Mouse (Mus musculus) layer of hippocampus, postnatal 14 days (tissue): ENCODE results near the gene Chst14. TPM values are rescaled to one million over a fixed set of nuclear protein-coding genes. Genes with fewer than 3 reads are reported as not detected.

Experiments used
- DNase-seq, 2 experiments: peaks; one replicate each; pipeline ENCODE4 v3.0.0; 2021 to 2022; ENCODE audit warnings: low spot score in 2 of 2, mixed read lengths in 1 of 2
- long read RNA-seq, 2 experiments: library from polyadenylated mRNA; stranded (forward); transcript quantifications; one replicate each; pipeline ENCODE4 v2.0.0; 2021
- total RNA-seq, 2 experiments: library from RNA; stranded (reverse); gene quantifications; 2 replicates each; pipeline ENCODE4 v1.2.3; 2021

The Chst14 gene
- total RNA-seq = 1 to 10 TPM; 2.5 to 3.2 TPM
- long read RNA-seq, experiment 1, partial matches to known transcripts = 0 of 1 reads
- long read RNA-seq, experiment 1, other reads (novel, unspliced or antisense) = 0 of 1 reads
- long read RNA-seq, experiment 2, partial matches to known transcripts = 0 of 1 reads
- long read RNA-seq, experiment 2, other reads (novel, unspliced or antisense) = 0 of 1 reads

GRCm38 (mm10) chr2:118926361-118926997 lies at the start of gene Chst14:
Gene Chst14 (plus strand): TSS chr2:118926496.
- peak; percentile 32 to 50 for DNase-seq

- no peak for DNase-seq
Measured at GRCm38 (mm10) chr2:118881019-118881418, 45.3 kb upstream of the Chst14 start.

GRCm38 (mm10) chr2:118881956-118882355 lies 44.3 kb upstream of the Chst14 start:
- no peak for DNase-seq

GRCm38 (mm10) chr2:118882840-118883679 lies 43.2 kb upstream of the Chst14 start:
- DNase-seq = peak; percentile 89

GRCm38 (mm10) chr2:118887440-118887839 lies 38.9 kb upstream of the Chst14 start:
- DNase-seq = no peak

GRCm38 (mm10) chr2:118887845-118888548 lies 38.3 kb upstream of the Chst14 start:
- DNase-seq = no peak

- DNase-seq = no peak
Measured at GRCm38 (mm10) chr2:118891173-118891572, 35.1 kb upstream of the Chst14 start.

- DNase-seq = no peak
Measured at GRCm38 (mm10) chr2:118895990-118896913, 30.0 kb upstream of the Chst14 start.

- DNase-seq = no peak
Measured at GRCm38 (mm10) chr2:118896914-118897291, 29.4 kb upstream of the Chst14 start.

- no peak for DNase-seq
Measured at GRCm38 (mm10) chr2:118897392-118897791, 28.9 kb upstream of the Chst14 start.

GRCm38 (mm10) chr2:118897808-118898207 lies 28.5 kb upstream of the Chst14 start:
- DNase-seq = no peak

- no peak for DNase-seq
Measured at GRCm38 (mm10) chr2:118898771-118899170, 27.5 kb upstream of the Chst14 start.

GRCm38 (mm10) chr2:118899306-118899705 lies 27.0 kb upstream of the Chst14 start:
- no peak for DNase-seq

GRCm38 (mm10) chr2:118899981-118900825 lies 26.1 kb upstream of the Chst14 start, which contains the start of gene Bahd1:
Gene Bahd1 (plus strand): TSS chr2:118900377.
- no peak for DNase-seq

GRCm38 (mm10) chr2:118900826-118901140 lies 25.5 kb upstream of the Chst14 start:
- peak; percentile 33 for DNase-seq

- peak; percentile 96 to 98 for DNase-seq
Measured at GRCm38 (mm10) chr2:118901175-118902031, 24.9 kb upstream of the Chst14 start.

GRCm38 (mm10) chr2:118902051-118903025 lies 24.0 kb upstream of the Chst14 start:
- DNase-seq = peak; percentile 28 to 36
